Mouse (Mus musculus): ENCODE measurements at regions not wholly inside any gene's neighbourhood (a gene's known extent, or its start where the extent isn't known, plus 50 kb on each side); places are given as distances from the start of the nearest gene placed in this dataset.

GRCm38 (mm10) chr9:79516384-79516783 lies 202.2 kb downstream of the Col12a1 start:
- 54% methylated on average over 7 of the region's 7 CpGs for WGBS
- H3K36me3 ChIP-seq (ENCODE audit: control insufficient read depth, insufficient read depth, low read length) = no peaks in the 10 kb centered on the region
- no peaks in the 10 kb centered on the region for H3K27me3 ChIP-seq (ENCODE audit: control insufficient read depth, insufficient read depth, low read length)
- no peak overlapping the region for H3K27ac ChIP-seq (ENCODE audit: low read length)
- no peaks in the 10 kb centered on the region for H3K9me3 ChIP-seq (replicated peaks; ENCODE audit: control insufficient read depth, low read length)
- H3K4me3 ChIP-seq (replicated peaks; ENCODE audit: low read length) = no peak overlapping the region
- ATAC-seq (ENCODE audit: insufficient read depth, low FRiP score) = no peak
- no peak overlapping the region for H3K9ac ChIP-seq (ENCODE audit: low read length)
- no peak overlapping the region for H3K4me2 ChIP-seq (ENCODE audit: low read depth, low read length)
- no peaks in the 10 kb centered on the region for H3K4me1 ChIP-seq (ENCODE audit: control insufficient read depth, insufficient read depth, low read length)

- 79% methylated on average over 5 of the region's 5 CpGs for WGBS
- Histone ChIP-seq H3K9ac (ENCODE audit: low read length) (no peak overlapping the region), H3K27ac (ENCODE audit: low read length) (no peak overlapping the region), H3K4me3 (replicated peaks; ENCODE audit: low read length) (no peak overlapping the region), H3K4me2 (ENCODE audit: low read depth, low read length) (no peak overlapping the region), H3K9me3 (replicated peaks; ENCODE audit: control insufficient read depth, low read length) (no peaks in the 10 kb centered on the region), H3K36me3 (ENCODE audit: control insufficient read depth, insufficient read depth, low read length) (no peaks in the 10 kb centered on the region), H3K27me3 (ENCODE audit: control insufficient read depth, insufficient read depth, low read length) (no peaks in the 10 kb centered on the region), H3K4me1 (ENCODE audit: control insufficient read depth, insufficient read depth, low read length) (no peaks in the 10 kb centered on the region)
- no peak for ATAC-seq (ENCODE audit: insufficient read depth, low FRiP score)
Measured at GRCm38 (mm10) chr9:79517461-79517860, 201.2 kb downstream of the Col12a1 start.

GRCm38 (mm10) chr9:79518640-79519039 lies 200.0 kb downstream of the Col12a1 start:
- no peaks in the 10 kb centered on the region for H3K4me1 ChIP-seq (ENCODE audit: control insufficient read depth, insufficient read depth, low read length)
- WGBS = 58% methylated on average over 1 of the region's 1 CpGs
- no peak overlapping the region for H3K27ac ChIP-seq (ENCODE audit: low read length)
- no peak overlapping the region for H3K4me2 ChIP-seq (ENCODE audit: low read depth, low read length)
- no peak overlapping the region for H3K4me3 ChIP-seq (replicated peaks; ENCODE audit: low read length)
- H3K27me3 ChIP-seq (ENCODE audit: control insufficient read depth, insufficient read depth, low read length) = no peaks in the 10 kb centered on the region
- ATAC-seq (ENCODE audit: insufficient read depth, low FRiP score) = no peak
- H3K9ac ChIP-seq (ENCODE audit: low read length) = no peak overlapping the region
- H3K36me3 ChIP-seq (ENCODE audit: control insufficient read depth, insufficient read depth, low read length) = no peaks in the 10 kb centered on the region
- no peaks in the 10 kb centered on the region for H3K9me3 ChIP-seq (replicated peaks; ENCODE audit: control insufficient read depth, low read length)

- Histone ChIP-seq H3K4me3 (replicated peaks; ENCODE audit: low read length) (no peak overlapping the region), H3K4me2 (ENCODE audit: low read depth, low read length) (no peak overlapping the region), H3K27me3 (ENCODE audit: control insufficient read depth, insufficient read depth, low read length) (no peaks in the 10 kb centered on the region), H3K9ac (ENCODE audit: low read length) (no peak overlapping the region), H3K27ac (ENCODE audit: low read length) (no peak overlapping the region), H3K4me1 (ENCODE audit: control insufficient read depth, insufficient read depth, low read length) (no peaks in the 10 kb centered on the region), H3K36me3 (ENCODE audit: control insufficient read depth, insufficient read depth, low read length) (no peaks in the 10 kb centered on the region), H3K9me3 (replicated peaks; ENCODE audit: control insufficient read depth, low read length) (no peaks in the 10 kb centered on the region)
- ATAC-seq (ENCODE audit: insufficient read depth, low FRiP score) = no peak
- WGBS = 93% methylated on average over 2 of the region's 2 CpGs
Measured at GRCm38 (mm10) chr9:79520498-79520897, 198.1 kb downstream of the Col12a1 start.

GRCm38 (mm10) chr9:79523054-79523453 lies 195.6 kb downstream of the Col12a1 start:
- no peaks in the 10 kb centered on the region for H3K9me3 ChIP-seq (replicated peaks; ENCODE audit: control insufficient read depth, low read length)
- no peaks in the 10 kb centered on the region; the same call in 1 of the 2 replicates for H3K4me1 ChIP-seq (ENCODE audit: control insufficient read depth, insufficient read depth, low read length)
- no peak overlapping the region for H3K9ac ChIP-seq (ENCODE audit: low read length)
- H3K4me2 ChIP-seq (ENCODE audit: low read depth, low read length) = no peak overlapping the region
- H3K4me3 ChIP-seq (replicated peaks; ENCODE audit: low read length) = no peak overlapping the region
- H3K27me3 ChIP-seq (ENCODE audit: control insufficient read depth, insufficient read depth, low read length) = no peaks in the 10 kb centered on the region
- WGBS = 79% methylated on average over 4 of the region's 4 CpGs
- no peaks in the 10 kb centered on the region for H3K36me3 ChIP-seq (ENCODE audit: control insufficient read depth, insufficient read depth, low read length)
- no peak overlapping the region for H3K27ac ChIP-seq (ENCODE audit: low read length)
- ATAC-seq (ENCODE audit: insufficient read depth, low FRiP score) = no peak

- Histone ChIP-seq H3K36me3 (ENCODE audit: control insufficient read depth, insufficient read depth, low read length) (no peaks in the 10 kb centered on the region), H3K27ac (ENCODE audit: low read length) (no peak overlapping the region), H3K27me3 (ENCODE audit: control insufficient read depth, insufficient read depth, low read length) (no peaks in the 10 kb centered on the region), H3K4me2 (ENCODE audit: low read depth, low read length) (no peak overlapping the region), H3K4me1 (ENCODE audit: control insufficient read depth, insufficient read depth, low read length) (no peaks in the 10 kb centered on the region; the same call in 1 of the 2 replicates), H3K9me3 (replicated peaks; ENCODE audit: control insufficient read depth, low read length) (no peaks in the 10 kb centered on the region), H3K4me3 (replicated peaks; ENCODE audit: low read length) (no peak overlapping the region), H3K9ac (ENCODE audit: low read length) (no peak overlapping the region)
- ATAC-seq (ENCODE audit: insufficient read depth, low FRiP score) = no peak
Measured at GRCm38 (mm10) chr9:79525000-79525399, 193.6 kb downstream of the Col12a1 start.

- Histone ChIP-seq H3K9me3 (replicated peaks; ENCODE audit: control insufficient read depth, low read length) (no peaks in the 10 kb centered on the region), H3K27ac (ENCODE audit: low read length) (no peak overlapping the region), H3K4me1 (ENCODE audit: control insufficient read depth, insufficient read depth, low read length) (no peaks in the 10 kb centered on the region; the same call in 1 of the 2 replicates), H3K9ac (ENCODE audit: low read length) (no peak overlapping the region), H3K4me3 (replicated peaks; ENCODE audit: low read length) (no peak overlapping the region), H3K36me3 (ENCODE audit: control insufficient read depth, insufficient read depth, low read length) (no peaks in the 10 kb centered on the region), H3K4me2 (ENCODE audit: low read depth, low read length) (no peak overlapping the region), H3K27me3 (ENCODE audit: control insufficient read depth, insufficient read depth, low read length) (no peaks in the 10 kb centered on the region)
- WGBS = 47% methylated on average over 6 of the region's 6 CpGs
- no peak for ATAC-seq (ENCODE audit: insufficient read depth, low FRiP score)
Measured at GRCm38 (mm10) chr9:79526390-79526789, 192.2 kb downstream of the Col12a1 start.

- Histone ChIP-seq H3K9ac (ENCODE audit: low read length) (no peak overlapping the region), H3K4me3 (replicated peaks; ENCODE audit: low read length) (no peak overlapping the region), H3K27me3 (ENCODE audit: control insufficient read depth, insufficient read depth, low read length) (no peaks in the 10 kb centered on the region), H3K36me3 (ENCODE audit: control insufficient read depth, insufficient read depth, low read length) (no peaks in the 10 kb centered on the region), H3K9me3 (replicated peaks; ENCODE audit: control insufficient read depth, low read length) (no peaks in the 10 kb centered on the region), H3K4me2 (ENCODE audit: low read depth, low read length) (no peak overlapping the region), H3K27ac (ENCODE audit: low read length) (no peak overlapping the region), H3K4me1 (ENCODE audit: control insufficient read depth, insufficient read depth, low read length) (no peaks in the 10 kb centered on the region; the same call in 1 of the 2 replicates)
- ATAC-seq (ENCODE audit: insufficient read depth, low FRiP score) = no peak
- 78% methylated on average over 3 of the region's 3 CpGs for WGBS
Measured at GRCm38 (mm10) chr9:79527331-79527730, 191.3 kb downstream of the Col12a1 start.
